Mouse (Mus musculus): ENCODE measurements around the gene Ttc23. TPM values are rescaled to one million over a fixed set of nuclear protein-coding genes. Genes with fewer than 3 reads are reported as not detected.
A peak's percentile ranks its signal among the peaks of the same experiment; 100 is the strongest.

Ttc23 gene
- polyA plus RNA-seq, 1 experiment from 2014 or later, result 18.7 TPM

GRCm38 (mm10) chr7:67701252-67701914 is 54.2 kb downstream of the Ttc23 start:
- 69% methylated on average over 17 of the region's 17 CpGs for WGBS
- no peak overlapping the region for H3K27ac ChIP-seq

GRCm38 (mm10) chr7:67708160-67708559 is 61.0 kb downstream of the Ttc23 start:
- no peak overlapping the region for H3K4me2 ChIP-seq
- H3K36me3 ChIP-seq (ENCODE audit: poor library complexity, severe bottlenecking), result peaks cover 32% of the 10 kb centered on the region
- H3K9me3 ChIP-seq (replicated peaks), result no peaks in the 10 kb centered on the region
- H3K27ac ChIP-seq, result no peak overlapping the region
- whole genome bisulfite sequencing, result 71% methylated on average over 6 of the region's 6 CpGs
- no peaks in the 10 kb centered on the region for H3K4me1 ChIP-seq
- no peaks in the 10 kb centered on the region for H3K27me3 ChIP-seq
- H3K9ac ChIP-seq, result no peak overlapping the region
- no peak for ATAC-seq
- H3K4me3 ChIP-seq, result no peak overlapping the region

More at GRCm38 (mm10) chr7:67701252-67701914, 54.2 kb downstream of the Ttc23 start:
- H3K4me2 ChIP-seq, result no peak overlapping the region
- no peak overlapping the region for H3K9ac ChIP-seq
- no peaks in the 10 kb centered on the region for H3K27me3 ChIP-seq
- H3K36me3 ChIP-seq (ENCODE audit: poor library complexity, severe bottlenecking), result peaks cover 20% of the 10 kb centered on the region; the same call in 1 of the 2 replicates
- no peak overlapping the region for H3K4me3 ChIP-seq
- H3K9me3 ChIP-seq (replicated peaks), result no peaks in the 10 kb centered on the region
- H3K4me1 ChIP-seq, result no peaks in the 10 kb centered on the region
- ATAC-seq, result no peak

GRCm38 (mm10) chr7:67710216-67710615 is 63.0 kb downstream of the Ttc23 start:
- H3K27me3 ChIP-seq, result no peaks in the 10 kb centered on the region

GRCm38 (mm10) chr7:67713820-67714510 is 66.8 kb downstream of the Ttc23 start:
- Histone ChIP-seq H3K9ac (peak overlapping the region; percentile 26; the same call in 1 of the 2 replicates), H3K27ac (peak overlapping the region; percentile 82), H3K4me3 (no peak overlapping the region), H3K4me2 (peak overlapping the region; percentile 33), H3K9me3 (replicated peaks) (no peaks in the 10 kb centered on the region), H3K27me3 (no peaks in the 10 kb centered on the region), H3K36me3 (ENCODE audit: poor library complexity, severe bottlenecking) (peaks cover 37% of the 10 kb centered on the region), H3K4me1 (peaks cover 19% of the 10 kb centered on the region)
- WGBS, result 35% methylated on average over 19 of the region's 19 CpGs
- peak; percentile 82 for ATAC-seq

More at GRCm38 (mm10) chr7:67710216-67710615, 63.0 kb downstream of the Ttc23 start:
- peaks cover 11% of the 10 kb centered on the region for H3K4me1 ChIP-seq
- H3K4me3 ChIP-seq, result no peak overlapping the region
- H3K36me3 ChIP-seq (ENCODE audit: poor library complexity, severe bottlenecking), result peaks cover 33% of the 10 kb centered on the region
- WGBS, result 93% methylated on average over 7 of the region's 7 CpGs
- no peak for ATAC-seq
- no peak overlapping the region for H3K9ac ChIP-seq
- H3K9me3 ChIP-seq (replicated peaks), result no peaks in the 10 kb centered on the region
- H3K4me2 ChIP-seq, result no peak overlapping the region
- H3K27ac ChIP-seq, result no peak overlapping the region

- no peak overlapping the region for H3K4me2 ChIP-seq
- H3K4me3 ChIP-seq, result no peak overlapping the region
- 78% methylated on average over 7 of the region's 7 CpGs for WGBS
- peaks cover 19% of the 10 kb centered on the region for H3K4me1 ChIP-seq
- H3K36me3 ChIP-seq (ENCODE audit: poor library complexity, severe bottlenecking), result peaks cover 35% of the 10 kb centered on the region
- H3K27ac ChIP-seq, result no peak overlapping the region
- no peaks in the 10 kb centered on the region for H3K9me3 ChIP-seq (replicated peaks)
- no peaks in the 10 kb centered on the region for H3K27me3 ChIP-seq
- H3K9ac ChIP-seq, result no peak overlapping the region
- ATAC-seq, result no peak
Measured at GRCm38 (mm10) chr7:67715176-67715575, 68.0 kb downstream of the Ttc23 start.

DNA sequence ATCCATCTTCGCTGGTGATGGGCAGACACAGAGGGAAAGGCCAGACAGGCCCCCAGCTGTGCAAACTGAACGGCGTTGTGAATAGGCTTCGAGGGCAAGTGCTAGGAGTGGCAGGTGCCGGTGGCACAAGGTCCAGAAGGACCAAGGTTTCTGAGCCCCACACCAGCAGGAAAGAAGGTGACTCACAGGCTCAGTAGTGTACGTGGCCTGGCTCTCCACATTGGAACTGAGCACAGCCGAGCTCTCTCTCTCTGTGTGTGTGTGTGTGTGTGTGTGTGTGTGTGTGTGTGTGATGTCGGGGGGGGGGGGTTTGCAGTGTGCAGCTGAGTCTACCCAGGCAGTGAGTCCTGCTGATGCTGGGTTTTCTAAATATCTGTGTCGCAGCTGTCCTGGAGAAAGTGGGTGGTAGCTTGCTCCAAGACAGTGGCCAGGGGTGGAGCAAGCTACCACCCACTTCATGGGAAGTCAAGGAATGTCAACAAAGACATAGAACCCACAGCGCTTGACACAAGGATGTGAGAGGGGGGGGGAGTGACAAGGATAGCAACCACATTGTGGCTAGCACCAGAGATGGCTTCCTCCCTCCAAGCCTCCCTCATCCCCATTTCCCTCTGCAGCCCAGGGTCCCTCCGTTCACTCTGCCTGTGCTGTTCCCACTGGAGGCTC is 69.1 kb downstream of the Ttc23 start:
- ATAC-seq, result peak; percentile 59
- H3K36me3 ChIP-seq (ENCODE audit: poor library complexity, severe bottlenecking), result peaks cover 26% of the 10 kb centered on the region
- 85% methylated on average over 10 of the region's 11 CpGs for WGBS
- no peak overlapping the region for H3K4me3 ChIP-seq
- H3K9ac ChIP-seq, result no peak overlapping the region
- no peak overlapping the region for H3K4me2 ChIP-seq
- H3K27ac ChIP-seq, result no peak overlapping the region
- peaks cover 19% of the 10 kb centered on the region for H3K4me1 ChIP-seq
- H3K9me3 ChIP-seq (replicated peaks), result no peaks in the 10 kb centered on the region
- H3K27me3 ChIP-seq, result no peaks in the 10 kb centered on the region

DNA sequence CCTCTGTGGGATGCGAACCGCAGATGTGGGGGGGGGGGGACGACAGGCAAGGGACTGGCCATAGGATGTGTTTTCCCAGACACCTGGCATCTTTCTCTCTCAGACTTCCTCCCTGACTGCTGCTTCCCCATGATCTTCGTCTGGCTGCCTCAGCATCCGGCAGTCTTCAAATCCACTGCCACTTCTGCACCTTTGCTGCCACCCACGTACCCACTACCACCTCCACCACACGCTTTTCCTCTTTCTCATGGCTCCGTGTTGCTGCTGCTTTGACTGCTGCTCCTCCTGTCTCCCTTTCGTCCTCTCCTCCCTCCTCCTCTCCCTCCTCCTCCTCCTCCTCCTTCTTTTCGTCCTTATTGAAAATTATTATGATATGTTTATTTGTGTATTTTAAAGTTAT is 69.7 kb downstream of the Ttc23 start:
- H3K27me3 ChIP-seq, result no peaks in the 10 kb centered on the region
- no peak overlapping the region for H3K4me3 ChIP-seq
- H3K27ac ChIP-seq, result no peak overlapping the region
- no peak overlapping the region for H3K4me2 ChIP-seq
- no peak for ATAC-seq
- WGBS, result 91% methylated on average over 10 of the region's 10 CpGs
- H3K4me1 ChIP-seq, result peaks cover 19% of the 10 kb centered on the region
- no peak overlapping the region for H3K9ac ChIP-seq
- no peaks in the 10 kb centered on the region for H3K9me3 ChIP-seq (replicated peaks)
- peaks cover 21% of the 10 kb centered on the region for H3K36me3 ChIP-seq (ENCODE audit: poor library complexity, severe bottlenecking)

- Histone ChIP-seq H3K9me3 (replicated peaks) (no peaks in the 10 kb centered on the region), H3K36me3 (ENCODE audit: poor library complexity, severe bottlenecking) (peaks cover 17% of the 10 kb centered on the region), H3K9ac (no peak overlapping the region), H3K4me3 (no peak overlapping the region), H3K4me1 (peaks cover 19% of the 10 kb centered on the region), H3K27me3 (no peaks in the 10 kb centered on the region), H3K4me2 (no peak overlapping the region), H3K27ac (0 out of 2 replicates have a peak overlapping the region, but pooled peaks have one; percentile 15)
- 90% methylated on average over 3 of the region's 3 CpGs for WGBS
- ATAC-seq, result no peak
Measured at GRCm38 (mm10) chr7:67717520-67717919, 70.3 kb downstream of the Ttc23 start.

DNA sequence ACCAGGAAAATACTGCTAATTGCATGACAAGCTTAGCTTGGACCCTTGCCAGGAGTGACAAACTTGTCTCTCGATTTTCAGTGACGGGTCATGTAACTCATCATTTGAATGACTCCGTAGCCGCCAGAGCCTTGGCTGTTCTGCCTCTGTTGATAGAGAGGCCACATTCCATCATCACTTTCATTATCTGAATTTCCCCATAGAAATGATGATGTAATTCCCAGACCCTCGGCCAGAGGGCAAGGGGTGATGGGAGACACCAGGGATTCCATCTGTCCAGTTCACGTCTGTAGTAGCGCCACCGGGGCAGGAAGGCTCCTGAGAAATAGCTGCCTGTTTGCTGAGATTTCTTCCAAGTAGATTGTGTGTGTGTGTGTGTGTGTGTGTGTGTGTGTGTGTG is 71.6 kb downstream of the Ttc23 start:
- WGBS, result 70% methylated on average over 8 of the region's 8 CpGs
- no peak for ATAC-seq
- Histone ChIP-seq H3K4me3 (no peak overlapping the region), H3K9me3 (replicated peaks) (no peaks in the 10 kb centered on the region), H3K36me3 (ENCODE audit: poor library complexity, severe bottlenecking) (peaks cover 9% of the 10 kb centered on the region; the same call in 1 of the 2 replicates), H3K27ac (no peak overlapping the region), H3K9ac (no peak overlapping the region), H3K4me1 (peaks cover 17% of the 10 kb centered on the region), H3K27me3 (no peaks in the 10 kb centered on the region), H3K4me2 (no peak overlapping the region)

DNA sequence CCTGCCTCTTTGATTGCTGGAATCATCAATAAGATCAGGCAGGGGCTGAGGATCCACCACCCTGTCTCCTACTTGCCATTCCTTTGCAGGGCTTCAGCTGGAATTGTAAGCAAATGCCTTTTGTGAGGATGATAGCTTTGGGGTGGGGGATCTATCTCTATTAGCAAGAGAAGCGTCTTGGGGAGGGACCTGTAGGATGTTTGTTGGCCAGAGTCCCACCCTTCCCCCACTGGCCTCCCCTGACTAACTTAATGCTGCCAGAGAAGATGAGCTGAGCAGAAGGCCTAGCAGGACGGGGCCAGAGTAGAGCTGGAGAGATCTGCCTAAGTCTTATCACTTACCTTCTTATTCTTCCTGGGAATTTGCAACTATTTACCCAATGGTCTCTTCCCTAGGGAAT is 75.0 kb downstream of the Ttc23 start:
- WGBS, result 44% methylated on average over 2 of the region's 2 CpGs
- Histone ChIP-seq H3K4me2 (no peak overlapping the region), H3K4me3 (no peak overlapping the region), H3K4me1 (peaks cover 5% of the 10 kb centered on the region; the same call in 1 of the 2 replicates), H3K9ac (no peak overlapping the region), H3K27me3 (no peaks in the 10 kb centered on the region), H3K27ac (no peak overlapping the region), H3K36me3 (ENCODE audit: poor library complexity, severe bottlenecking) (peaks cover 26% of the 10 kb centered on the region), H3K9me3 (replicated peaks) (no peaks in the 10 kb centered on the region)
- ATAC-seq, result no peak

DNA sequence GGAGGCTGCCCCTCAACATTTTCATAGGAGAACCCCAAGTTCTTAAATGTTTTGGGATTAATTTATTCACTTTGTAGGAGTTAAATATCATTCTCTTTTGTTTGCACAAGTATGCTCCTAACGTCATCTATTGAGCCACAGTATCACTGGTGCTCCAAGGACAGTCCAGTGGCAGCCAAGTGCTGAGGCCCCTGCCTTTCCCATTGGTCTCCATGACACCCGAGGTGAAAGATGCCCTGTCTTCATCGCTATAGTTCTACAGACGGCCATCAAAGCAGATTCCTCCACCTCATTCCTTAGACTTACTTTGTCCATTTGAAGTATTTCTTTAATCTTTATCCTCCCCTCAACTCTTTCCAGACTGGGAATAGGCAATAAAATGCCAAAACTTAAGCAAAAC is 77.3 kb downstream of the Ttc23 start:
- Histone ChIP-seq H3K36me3 (ENCODE audit: poor library complexity, severe bottlenecking) (peaks cover 33% of the 10 kb centered on the region), H3K4me1 (no peaks in the 10 kb centered on the region; the same call in 1 of the 2 replicates), H3K27ac (no peak overlapping the region), H3K9ac (no peak overlapping the region), H3K27me3 (no peaks in the 10 kb centered on the region), H3K4me2 (no peak overlapping the region), H3K4me3 (no peak overlapping the region), H3K9me3 (replicated peaks) (no peaks in the 10 kb centered on the region)
- 78% methylated on average over 4 of the region's 4 CpGs for WGBS
- no peak for ATAC-seq

GRCm38 (mm10) chr7:67725016-67725415 is 77.8 kb downstream of the Ttc23 start:
- Histone ChIP-seq H3K27ac (no peak overlapping the region), H3K4me1 (no peaks in the 10 kb centered on the region; the same call in 1 of the 2 replicates), H3K36me3 (ENCODE audit: poor library complexity, severe bottlenecking) (peaks cover 31% of the 10 kb centered on the region), H3K9me3 (replicated peaks) (no peaks in the 10 kb centered on the region), H3K4me2 (no peak overlapping the region), H3K27me3 (no peaks in the 10 kb centered on the region), H3K4me3 (no peak overlapping the region), H3K9ac (no peak overlapping the region)
- no peak for ATAC-seq
- 83% methylated on average over 9 of the region's 9 CpGs for WGBS

Measured in forebrain, embryonic 13.5 days (tissue).